In genomic region chr9:64790673-64791660, GRCm38 (mm10) we compare ENCODE assay signal across 9 mouse cellular contexts. TPM values are rescaled to one million over a fixed set of nuclear protein-coding genes. Genes with fewer than 3 reads are reported as not detected.
A peak's percentile ranks its signal among the peaks of the same experiment; 100 is the strongest.
DNase-seq lines count a peak whose midpoint lies in the region; TF ChIP-seq lines count a peak whose summit lies in the region.
"Had no signal": no experiment of that assay in that cellular context is flagged by ENCODE, and none has a peak within 500 bp of the region (broad histone marks: within the 10 kb centered on the region; RNA-seq: fewer than 3 reads in every experiment).

No protein-coding gene starts in this region.

- no peaks in the 10 kb centered on the region for H3K9me3 ChIP-seq in megakaryocyte, embryonic 14.5 days

- H3K27me3 ChIP-seq in megakaryocyte, embryonic 14.5 days (replicated peaks), result no peaks in the 10 kb centered on the region

- peaks cover 54% of the 10 kb centered on the region for H3K4me1 ChIP-seq in bone marrow macrophage, adult 2 months (ENCODE audit: control insufficient read depth, insufficient read depth, low read length)
- H3K4me1 ChIP-seq in megakaryocyte, embryonic 14.5 days, result peaks cover 88% of the 10 kb centered on the region

- H3K36me3 ChIP-seq in megakaryocyte, embryonic 14.5 days (replicated peaks; ENCODE audit: low read length), result peaks cover 4% of the 10 kb centered on the region

- H3K27ac ChIP-seq in layer of hippocampus, adult 2 months, result no peak overlapping the region
- H3K27ac ChIP-seq in bone marrow macrophage, adult 2 months (ENCODE audit: insufficient read depth, low read depth, low read length), result peak overlapping the region; percentile 76

- TF ChIP-seq POLR2A in bone marrow macrophage, adult 2 months (IDR thresholded peaks at IDR 0.05; ENCODE audit: borderline replicate concordance, low read depth, low read length), result no peak

- H3K4me3 ChIP-seq in layer of hippocampus, adult 2 months, result no peak overlapping the region
- no peak overlapping the region for H3K4me3 ChIP-seq in bone marrow macrophage, adult 2 months (ENCODE audit: insufficient read depth, low read length)
- peak overlapping the region; percentile 76 for H3K4me3 ChIP-seq in megakaryocyte, embryonic 14.5 days (replicated peaks)

- intact Hi-C loops in gastrocnemius, postnatal 14 days (cut with DNase I; ENCODE audit: low total_unique reads), result no loop called here
- intact Hi-C loops in left cerebral cortex, postnatal 4 days (cut with DNase I), result no loop called here

- no peak for TF ChIP-seq CTCF in layer of hippocampus, adult 2 months (conservative IDR thresholded peaks at IDR 0.05)
- no peak for TF ChIP-seq CTCF in bone marrow macrophage, adult 2 months (IDR thresholded peaks at IDR 0.05; ENCODE audit: low read depth, low read length)

- DNase-seq in layer of hippocampus, adult 9-11 months, result peak; percentile 83
- no peak for DNase-seq in layer of hippocampus, adult 2 months (ENCODE audit: low spot score in 2 of 2)
- peak; percentile 29 to 39 for DNase-seq in kidney, postnatal 36 days
- no peak for DNase-seq in gastrocnemius, adult 8-10 months (ENCODE audit: low spot score in 2 of 2)
- DNase-seq in gastrocnemius, postnatal 14 days, result no peak
- no peak for DNase-seq in left cerebral cortex, postnatal 4 days
- DNase-seq: cerebellum, adult 8-10 months had no signal

RNA-seq across cellular contexts. Expression of gene Dennd4a, which starts 20.2 kb away (rescaled TPM):
- 10 to 100 TPM; 39.9 to 41.5 TPM for total RNA-seq in layer of hippocampus, adult 2 months (2021)
- 14.9 and 18.3 TPM in 2 replicates for polyA plus RNA-seq in bone marrow macrophage, adult 2 months (2012; ENCODE audit: insufficient read depth, insufficient read length, missing spikeins)
- 2.2 and 3.2 TPM in 2 replicates for polyA plus RNA-seq in megakaryocyte, embryonic 14.5 days (2012; ENCODE audit: insufficient read depth, low replicate concordance)
- 1 to 10 TPM; 1.3 to 2.4 (median 2.2) TPM for total RNA-seq in gastrocnemius, adult 8-10 months (2022)
- 1 to 10 TPM; 5.0 to 6.4 TPM for total RNA-seq in gastrocnemius, postnatal 14 days (2021)
- total RNA-seq in left cerebral cortex, postnatal 4 days (2021), result 10 to 100 TPM; 37.1 to 37.5 TPM

RNA-seq across cellular contexts. Expression of gene Rab11a, which starts 53.4 kb away (rescaled TPM):
- 100 to 1,000 TPM; 218 to 232 TPM for total RNA-seq in layer of hippocampus, adult 2 months (2021)
- 349 and 394 TPM in 2 replicates for polyA plus RNA-seq in bone marrow macrophage, adult 2 months (2012; ENCODE audit: insufficient read depth, insufficient read length, missing spikeins)
- polyA plus RNA-seq in megakaryocyte, embryonic 14.5 days (2012; ENCODE audit: insufficient read depth, low replicate concordance), result 693 and 793 TPM in 2 replicates
- 100 to 1,000 TPM in 3 of 4 experiments, 10 to 100 TPM in 1; 96.3 to 105 (median 102) TPM for total RNA-seq in gastrocnemius, adult 8-10 months (2022)
- 100 to 1,000 TPM; 116 to 134 TPM for total RNA-seq in gastrocnemius, postnatal 14 days (2021)
- total RNA-seq in left cerebral cortex, postnatal 4 days (2021), result 100 to 1,000 TPM; 424 to 443 TPM

Comparison
In these comparisons a context has a peak if more than half of its experiments do, and no peak if none do; other contexts are left out.
1. DNase-seq: peak in layer of hippocampus, adult 9-11 months (single experiment) and kidney, postnatal 36 days (2 of 2); none in layer of hippocampus, adult 2 months (0 of 2), gastrocnemius, adult 8-10 months (0 of 2), gastrocnemius, postnatal 14 days (single experiment) and left cerebral cortex, postnatal 4 days (single experiment).
2. RNA of gene Dennd4a, which starts 20.2 kb away (total RNA-seq): 39.9 to 41.5 TPM in layer of hippocampus, adult 2 months and 37.1 to 37.5 TPM in left cerebral cortex, postnatal 4 days; 5.0 to 6.4 TPM in gastrocnemius, postnatal 14 days and 1.3 to 2.4 TPM in gastrocnemius, adult 8-10 months; every median in the first group is over 4 times any median in the second.